14 mouse cellular contexts compared by ENCODE assay signal in the genomic region with DNA sequence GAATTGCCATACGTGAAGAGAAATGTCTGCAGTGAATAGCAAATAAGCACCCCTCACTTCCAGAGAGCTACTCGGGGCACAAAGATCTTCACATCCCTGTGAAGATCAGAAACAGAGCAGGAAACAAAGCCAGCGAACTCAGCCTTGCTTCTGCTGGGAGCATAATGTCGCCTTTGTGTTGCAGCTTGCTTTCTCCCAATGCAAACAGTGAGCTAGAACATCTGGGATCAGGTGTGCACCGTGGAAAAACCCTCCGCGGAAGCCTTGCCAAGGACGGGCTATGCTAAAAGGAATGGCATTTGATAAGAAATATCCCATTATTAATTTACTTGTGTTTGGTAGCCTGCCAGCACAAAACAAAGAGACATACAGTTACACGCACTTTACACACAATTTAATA.
DNase-seq lines count a peak whose midpoint lies in the region; ATAC-seq and TF ChIP-seq lines count a peak whose summit lies in the region.
"Had no signal": no experiment of that assay in that cellular context is flagged by ENCODE, and none has a peak within 500 bp of the region (broad histone marks: within the 10 kb centered on the region; RNA-seq: fewer than 3 reads in every experiment).

No protein-coding gene starts in this region.

- no peak overlapping the region for H3K4me2 ChIP-seq in midbrain, postnatal 0 days (ENCODE audit: low read depth, low read length, poor library complexity, severe bottlenecking)
- H3K4me2 ChIP-seq in intestine, embryonic 15.5 days (replicated peaks) = no peak overlapping the region
- no peak overlapping the region for H3K4me2 ChIP-seq in stomach, embryonic 15.5 days

- no peaks in the 10 kb centered on the region for H3K27me3 ChIP-seq in midbrain, embryonic 10.5 days (ENCODE audit: low read depth, poor library complexity, severe bottlenecking)
- H3K27me3 ChIP-seq in midbrain, postnatal 0 days (ENCODE audit: insufficient read depth, low read length) = no peaks in the 10 kb centered on the region
- no peaks in the 10 kb centered on the region for H3K27me3 ChIP-seq in intestine, embryonic 15.5 days (replicated peaks)
- no peaks in the 10 kb centered on the region for H3K27me3 ChIP-seq in stomach, embryonic 15.5 days (replicated peaks)

- 65% methylated on average over 9 of the region's 9 CpGs for WGBS in midbrain, embryonic 10.5 days
- 29% methylated on average over 9 of the region's 9 CpGs for WGBS in midbrain, postnatal 0 days
- 42% methylated on average over 9 of the region's 9 CpGs for WGBS in intestine, embryonic 15.5 days
- 38% methylated on average over 9 of the region's 9 CpGs for WGBS in stomach, embryonic 15.5 days

- 0 out of 2 replicates have a peak, but pooled peaks cover 3% of the 10 kb centered on the region for H3K36me3 ChIP-seq in midbrain, embryonic 10.5 days
- H3K36me3 ChIP-seq in midbrain, postnatal 0 days (ENCODE audit: insufficient read depth, low read length) = no peaks in the 10 kb centered on the region
- H3K36me3 ChIP-seq in intestine, embryonic 15.5 days = 0 out of 2 replicates have a peak, but pooled peaks cover 3% of the 10 kb centered on the region
- no peaks in the 10 kb centered on the region for H3K36me3 ChIP-seq in stomach, embryonic 15.5 days

- H3K27ac ChIP-seq in midbrain, embryonic 10.5 days (replicated peaks) = 0 out of 2 replicates have a peak overlapping the region, but pooled peaks have one; percentile 52
- no peak overlapping the region for H3K27ac ChIP-seq in midbrain, postnatal 0 days (ENCODE audit: low read depth, low read length)
- H3K27ac ChIP-seq in intestine, embryonic 15.5 days = peak overlapping the region; percentile 51; the same call in 1 of the 2 replicates
- peak overlapping the region; percentile 86 for H3K27ac ChIP-seq in stomach, embryonic 15.5 days
- H3K27ac ChIP-seq: liver, embryonic 14.5 days had no signal

- no peaks in the 10 kb centered on the region for H3K9me3 ChIP-seq in midbrain, embryonic 10.5 days (replicated peaks)
- no peaks in the 10 kb centered on the region for H3K9me3 ChIP-seq in midbrain, postnatal 0 days (ENCODE audit: low read length)
- H3K9me3 ChIP-seq in intestine, embryonic 15.5 days = no peaks in the 10 kb centered on the region
- H3K9me3 ChIP-seq in stomach, embryonic 15.5 days = no peaks in the 10 kb centered on the region

- DNase-seq in heart, adult 11 months = peak; percentile 90
- DNase-seq in heart, adult 9 months (ENCODE audit: low spot score in 2 of 2) = no peak
- no peak for DNase-seq in midbrain, embryonic 10.5 days (ENCODE audit: low spot score)
- no peak for DNase-seq in midbrain, postnatal 0 days (ENCODE audit: low spot score)
- no peak for DNase-seq in spleen, postnatal 14 days (ENCODE audit: low spot score in 2 of 2)
- no peak for DNase-seq in ovary, postnatal 36 days (ENCODE audit: low spot score)
- DNase-seq: adrenal gland, adult 8-10 months; cerebellum, adult 2 months; gastrocnemius, postnatal 25 days; kidney, adult 18-20 months; retina, postnatal 1 day had no signal

- no peak for TF ChIP-seq CTCF in midbrain, postnatal 0 days (IDR thresholded peaks at IDR 0.05)

- H3K9ac ChIP-seq in midbrain, postnatal 0 days (replicated peaks; ENCODE audit: low read length, poor library complexity, severe bottlenecking) = no peak overlapping the region
- no peak overlapping the region for H3K9ac ChIP-seq in intestine, embryonic 15.5 days
- no peak overlapping the region for H3K9ac ChIP-seq in stomach, embryonic 15.5 days
- H3K9ac ChIP-seq: liver, embryonic 14.5 days had no signal

- no peak overlapping the region for H3K4me3 ChIP-seq in midbrain, embryonic 10.5 days
- no peak overlapping the region for H3K4me3 ChIP-seq in midbrain, postnatal 0 days (ENCODE audit: low read depth, low read length)
- no peak overlapping the region for H3K4me3 ChIP-seq in intestine, embryonic 15.5 days (replicated peaks)
- no peak overlapping the region for H3K4me3 ChIP-seq in stomach, embryonic 15.5 days (replicated peaks)

- ATAC-seq in midbrain, postnatal 0 days (ENCODE audit: low FRiP score) = no peak
- ATAC-seq in intestine, embryonic 15.5 days = no peak
- peak; percentile 38; the same call in 1 of the 2 replicates for ATAC-seq in stomach, embryonic 15.5 days (ENCODE audit: insufficient read depth, low FRiP score, low read depth)

- H3K4me1 ChIP-seq in midbrain, embryonic 10.5 days = peaks cover 38% of the 10 kb centered on the region
- peaks cover 11% of the 10 kb centered on the region for H3K4me1 ChIP-seq in midbrain, postnatal 0 days (ENCODE audit: insufficient read depth, low read length)
- H3K4me1 ChIP-seq in intestine, embryonic 15.5 days (replicated peaks) = peaks cover 15% of the 10 kb centered on the region
- H3K4me1 ChIP-seq in stomach, embryonic 15.5 days = peaks cover 15% of the 10 kb centered on the region
